Mouse (Mus musculus) olfactory bulb, adult 2 months (tissue): ENCODE measurements around the gene Vav1.
"Not testable (repeated sequence)": the region's sequence is repeated elsewhere in the genome, so short reads cannot be mapped to it uniquely, and the experiment has no call there.

ENCODE experiments used
- CTCF ChIP-seq: fragments of 200-500 bp; IDR thresholded peaks from 2 replicates; pipeline ENCODE4 v1.5.1; 2012; ENCODE audit warnings: low read depth, mild to moderate bottlenecking, low read length, moderate library complexity; ENCODE audit not compliant: insufficient read depth
- POLR2A ChIP-seq: fragments of 200-500 bp; IDR thresholded peaks from 2 replicates; pipeline ENCODE4 v1.6.1; 2012; ENCODE audit warnings: mild to moderate bottlenecking, low read depth, low read length, moderate library complexity; ENCODE audit not compliant: insufficient read depth

DNA sequence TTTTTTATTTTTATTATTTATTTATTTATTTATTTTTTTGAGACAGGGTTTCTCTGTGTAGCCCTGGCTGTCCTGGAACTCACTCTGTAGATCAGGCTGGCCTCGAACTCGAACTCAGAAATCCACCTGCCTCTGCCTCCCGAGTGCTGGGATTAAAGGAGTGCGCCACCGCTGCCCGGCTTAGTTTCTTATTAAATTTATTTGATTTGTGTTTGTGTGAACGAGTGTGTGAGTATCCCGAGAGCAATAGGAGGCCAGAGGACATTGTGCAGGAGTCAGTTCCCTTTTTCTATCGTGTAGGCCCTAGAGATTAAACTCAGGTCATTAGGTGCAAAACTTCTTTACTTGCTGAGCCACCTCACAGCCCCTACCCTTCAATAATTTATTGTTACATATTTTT lies 56.3 kb downstream of the Vav1 start:
- TF ChIP-seq CTCF, POLR2A: not testable (repeated sequence)
